Mouse (Mus musculus) embryonic facial prominence, embryonic 15.5 days (tissue): Measurements from ENCODE around the gene Tmem9b. TPM values are rescaled to one million over a fixed set of nuclear protein-coding genes. Genes with fewer than 3 reads are reported as not detected.

Experiments used
- ATAC-seq: fragments of 200-750 bp; cut with Nextera tagmentation; 2 replicates; pipeline ENCODE4 v1.8.0; 2017; ENCODE audit warnings: low read depth, moderate TSS enrichment; ENCODE audit not compliant: insufficient number of reproducible peaks, low FRiP score, low TSS enrichment
- H3K27ac ChIP-seq: fragments of 300-500 bp; sonication (generic); replicated peaks from 2 replicates; pipeline ENCODE4 v1.5.1; 2015; ENCODE audit warnings: mild to moderate bottlenecking, inconsistent platforms
- H3K27me3 ChIP-seq: fragments of 300-500 bp; sonication (generic); 2 replicates; pipeline ENCODE4 v1.6.1; 2015; ENCODE audit warnings: inconsistent platforms
- H3K36me3 ChIP-seq: fragments of 300-500 bp; sonication (generic); 2 replicates; pipeline ENCODE4 v1.6.1; 2015; ENCODE audit warnings: mild to moderate bottlenecking, inconsistent platforms
- H3K4me1 ChIP-seq: fragments of 300-500 bp; sonication (generic); 2 replicates; pipeline ENCODE4 v1.6.1; 2015; ENCODE audit warnings: inconsistent platforms
- H3K4me2 ChIP-seq: fragments of 300-500 bp; sonication (generic); replicated peaks from 2 replicates; pipeline ENCODE4 v1.6.1; 2015; ENCODE audit warnings: mild to moderate bottlenecking, inconsistent platforms
- H3K4me3 ChIP-seq: fragments of 300-500 bp; sonication (generic); replicated peaks from 2 replicates; pipeline ENCODE4 v1.5.1; 2015; ENCODE audit warnings: mild to moderate bottlenecking, inconsistent platforms
- H3K9ac ChIP-seq: fragments of 300-500 bp; sonication (generic); 2 replicates; pipeline ENCODE4 v1.6.1; 2015; ENCODE audit warnings: inconsistent platforms
- H3K9me3 ChIP-seq: fragments of 300-500 bp; sonication (generic); replicated peaks from 2 replicates; pipeline ENCODE4 v1.6.1; 2016; ENCODE audit warnings: inconsistent platforms
- WGBS: fragments of 180-500 bp; shearing (Covaris S2); methylation state at CpG from one replicate; pipeline ENCODE4 v1.1.7; 2015; 5-methylcytosine and 5-hydroxymethylcytosine counted together
- polyA plus RNA-seq: library from polyadenylated mRNA; unstranded; fragments of >200 nt; fragmentation: Nextera tagmentation; extraction: Ambion mirVana; gene quantifications from 2 replicates; pipeline ENCODE4 v1.2.1, GENCODE M21; 2015

The Tmem9b gene
- polyA plus RNA-seq, 1 experiment from 2014 or later, result 68.1 TPM

DNA sequence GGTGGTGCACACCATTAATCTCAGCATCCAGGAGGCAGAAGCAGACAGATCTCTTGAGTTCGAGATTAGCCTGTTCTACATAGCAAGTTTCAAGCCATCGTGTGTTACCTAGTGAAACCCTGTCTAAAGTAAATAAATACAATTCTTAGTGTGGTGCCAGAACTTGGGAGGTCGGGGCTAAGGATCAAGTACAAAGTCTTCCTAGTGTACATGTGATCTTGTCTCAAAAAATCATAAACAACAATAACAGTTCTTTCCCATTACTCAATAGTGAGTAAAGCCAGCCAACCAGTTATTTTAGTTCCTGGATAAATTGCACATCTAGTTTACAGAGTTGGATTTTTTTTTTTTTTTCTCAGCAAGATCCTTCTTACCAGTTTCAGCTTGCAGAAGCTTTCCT lies 48.2 kb downstream of the Tmem9b start:
- no peak overlapping the region for H3K9ac ChIP-seq
- peak overlapping the region; percentile 80 for H3K27ac ChIP-seq

DNA sequence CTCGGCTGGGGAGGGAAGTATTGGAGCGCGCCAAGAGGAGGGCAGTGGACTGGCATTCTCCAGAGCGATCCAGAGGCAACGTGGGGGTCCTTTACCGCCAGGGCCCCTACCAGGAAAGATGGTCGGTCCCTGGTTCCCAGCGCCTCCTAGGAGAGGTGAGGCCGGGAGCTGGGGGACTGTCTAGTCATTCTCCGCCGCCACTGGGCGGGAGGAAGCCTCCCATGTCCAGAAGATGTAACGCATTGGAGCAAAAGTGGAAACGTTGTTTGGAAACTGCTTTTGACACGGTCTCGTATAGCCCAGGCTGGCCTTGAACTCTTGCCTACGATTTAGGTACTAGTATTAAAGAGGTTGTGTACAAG lies 48.7 kb downstream of the Tmem9b start:
- H3K27ac ChIP-seq, result peak overlapping the region; percentile 80
- peak overlapping the region; percentile 42 for H3K9ac ChIP-seq
- H3K9me3 ChIP-seq, result no peaks in the 10 kb centered on the region
- no peaks in the 10 kb centered on the region for H3K27me3 ChIP-seq
- peak overlapping the region; percentile 82 for H3K4me2 ChIP-seq
- WGBS, result 2% methylated on average over 17 of the region's 17 CpGs
- peak overlapping the region; percentile 60 for H3K4me3 ChIP-seq
- peak; percentile 5; the same call in 1 of the 2 replicates for ATAC-seq
- H3K36me3 ChIP-seq, result no peaks in the 10 kb centered on the region
- peaks cover 28% of the 10 kb centered on the region for H3K4me1 ChIP-seq

More for the DNA sequence above, 48.2 kb downstream of the Tmem9b start:
- Histone ChIP-seq H3K4me1 (peaks cover 30% of the 10 kb centered on the region), H3K4me3 (peak overlapping the region; percentile 60), H3K9me3 (no peaks in the 10 kb centered on the region), H3K27me3 (no peaks in the 10 kb centered on the region), H3K36me3 (no peaks in the 10 kb centered on the region), H3K4me2 (peak overlapping the region; percentile 82)
- WGBS, result 58% methylated on average over 3 of the region's 3 CpGs
- no peak for ATAC-seq

DNA sequence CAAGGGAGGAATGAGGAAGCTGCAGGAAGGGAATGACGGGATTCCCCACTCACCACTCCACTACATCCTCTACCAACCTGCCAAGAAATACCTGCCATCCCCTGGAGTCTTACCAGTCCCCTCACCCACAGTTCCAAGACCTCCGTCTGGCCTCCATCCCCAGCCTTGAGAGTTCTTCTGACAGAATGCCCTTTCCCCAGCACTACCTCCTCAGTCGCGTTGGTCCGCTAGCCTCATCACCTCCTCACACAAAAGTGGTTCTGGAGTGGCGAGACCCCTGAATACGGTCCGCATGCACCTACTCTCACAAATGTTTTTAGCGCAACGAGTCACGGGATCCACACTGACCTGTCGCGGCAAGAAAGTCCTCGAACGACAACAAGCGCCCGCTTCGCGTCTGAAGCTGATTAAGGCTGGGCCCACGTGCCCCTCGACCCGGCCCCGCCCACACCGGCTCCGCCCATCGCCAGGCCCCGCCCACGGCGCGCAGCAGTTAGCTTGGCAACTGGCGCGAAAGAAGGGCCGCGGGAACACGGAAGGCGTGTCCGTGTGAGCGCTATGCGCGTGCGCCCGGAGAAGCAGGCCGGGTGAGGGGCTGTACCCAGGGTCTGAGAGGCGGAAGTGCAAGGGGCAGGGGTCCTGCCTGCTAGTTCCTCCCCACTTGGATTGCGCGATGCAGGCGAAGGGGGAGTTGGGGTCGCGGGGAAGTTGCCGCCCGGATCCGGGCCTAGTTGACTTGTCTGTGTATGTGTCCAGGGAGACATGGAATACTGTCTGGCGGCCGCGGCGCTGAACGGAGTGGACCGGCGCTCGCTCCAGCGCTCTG lies 49.3 kb downstream of the Tmem9b start, which contains the start of the genes St5 and Akip1:
TSS of gene St5 (minus strand) at position 416 of the 826 bp plus-strand sequence.
TSS of gene Akip1 (plus strand) at position 501 of the 826 bp plus-strand sequence.
- Histone ChIP-seq H3K27ac (peak within 1 kb of the TSS; percentile 80), H3K9me3 (no peaks in the 10 kb centered on the region), H3K27me3 (no peaks in the 10 kb centered on the region), H3K9ac (peak within 1 kb of the TSS; percentile 44), H3K36me3 (no peaks in the 10 kb centered on the region), H3K4me3 (peak within 1 kb of the TSS; percentile 60), H3K4me2 (peak within 1 kb of the TSS; percentile 82), H3K4me1 (peaks cover 24% of the 10 kb centered on the region)
- under 1% methylated on average over 61 of the region's 61 CpGs for WGBS
- ATAC-seq, result peak; percentile 93

DNA sequence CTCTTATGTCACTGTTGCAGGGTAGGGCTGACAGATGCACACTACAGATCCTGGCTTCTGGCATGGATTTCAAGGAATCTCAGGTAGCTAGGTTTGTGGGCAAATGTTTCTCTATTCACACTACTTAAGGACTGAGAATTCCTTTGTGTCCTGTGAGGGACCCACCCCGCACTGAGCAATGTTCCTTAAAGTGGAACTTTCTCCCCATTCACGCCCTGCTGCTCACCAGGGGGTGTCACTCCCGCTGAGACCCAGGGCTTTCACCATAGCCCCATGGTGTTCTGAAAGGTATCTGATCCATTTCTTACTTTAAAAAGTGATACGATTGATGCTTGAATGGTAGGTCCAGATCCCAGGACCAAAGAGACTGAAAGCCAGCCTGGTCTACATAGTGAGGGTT lies 50.0 kb downstream of the Tmem9b start:
- 39% methylated on average over 4 of the region's 4 CpGs for WGBS
- peak overlapping the region; percentile 44; the same call in 1 of the 2 replicates for H3K9ac ChIP-seq
- H3K4me3 ChIP-seq, result peak overlapping the region; percentile 60

DNA sequence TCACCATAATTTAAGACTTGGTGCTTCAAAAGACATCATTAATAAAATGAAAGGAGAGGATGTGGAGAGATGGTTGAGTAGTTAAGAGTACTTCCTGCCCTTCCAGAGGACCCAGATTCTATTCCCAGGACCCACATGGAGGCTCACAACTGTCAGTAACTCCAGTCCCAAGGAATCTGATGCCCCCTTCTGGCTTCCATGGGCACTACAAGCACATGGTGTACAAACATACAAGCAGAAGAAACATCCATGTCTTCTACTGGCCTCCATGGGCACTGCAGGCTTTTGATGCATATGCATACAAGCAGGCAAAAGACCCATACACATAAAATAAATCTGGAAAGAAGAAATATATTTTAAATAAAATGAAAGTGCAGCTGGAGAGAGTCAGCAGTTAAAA lies 52.5 kb downstream of the Tmem9b start:
- Histone ChIP-seq H3K9me3 (no peaks in the 10 kb centered on the region), H3K27ac (no peak overlapping the region), H3K27me3 (no peaks in the 10 kb centered on the region), H3K4me1 (peaks cover 18% of the 10 kb centered on the region), H3K36me3 (no peaks in the 10 kb centered on the region), H3K4me2 (no peak overlapping the region), H3K9ac (no peak overlapping the region), H3K4me3 (no peak overlapping the region)
- ATAC-seq, result no peak

More for the DNA sequence above, 50.0 kb downstream of the Tmem9b start:
- H3K9me3 ChIP-seq, result no peaks in the 10 kb centered on the region
- peaks cover 21% of the 10 kb centered on the region for H3K4me1 ChIP-seq
- H3K27me3 ChIP-seq, result no peaks in the 10 kb centered on the region
- peak overlapping the region; percentile 80; the same call in 1 of the 2 replicates for H3K27ac ChIP-seq
- no peak for ATAC-seq
- H3K36me3 ChIP-seq, result no peaks in the 10 kb centered on the region
- H3K4me2 ChIP-seq, result peak overlapping the region; percentile 82

DNA sequence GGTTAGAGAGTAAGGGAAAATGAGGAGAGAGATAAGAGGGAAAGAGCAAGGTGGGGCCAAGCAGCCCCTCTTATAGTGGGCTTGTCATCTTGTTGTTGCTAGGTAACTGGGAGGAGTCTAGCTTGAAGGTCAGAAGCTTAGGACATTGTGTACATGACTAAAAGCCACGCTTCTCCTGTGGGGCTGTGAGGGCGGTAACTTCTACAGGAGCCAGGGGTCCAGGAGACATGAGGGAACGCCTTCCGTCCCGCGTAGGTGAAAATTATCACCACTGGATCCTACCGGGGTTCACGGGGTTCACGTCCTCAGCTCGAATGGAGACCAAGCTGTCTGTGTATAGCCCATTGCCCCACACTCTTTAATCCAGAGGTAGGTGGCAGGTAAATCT lies 57.3 kb downstream of the Tmem9b start:
- Histone ChIP-seq H3K4me1 (0 out of 2 replicates have a peak, but pooled peaks cover 3% of the 10 kb centered on the region), H3K4me2 (no peak overlapping the region), H3K9ac (no peak overlapping the region), H3K4me3 (no peak overlapping the region), H3K36me3 (no peaks in the 10 kb centered on the region), H3K27me3 (no peaks in the 10 kb centered on the region), H3K27ac (no peak overlapping the region), H3K9me3 (no peaks in the 10 kb centered on the region)
- WGBS, result 90% methylated on average over 10 of the region's 10 CpGs
- no peak for ATAC-seq

DNA sequence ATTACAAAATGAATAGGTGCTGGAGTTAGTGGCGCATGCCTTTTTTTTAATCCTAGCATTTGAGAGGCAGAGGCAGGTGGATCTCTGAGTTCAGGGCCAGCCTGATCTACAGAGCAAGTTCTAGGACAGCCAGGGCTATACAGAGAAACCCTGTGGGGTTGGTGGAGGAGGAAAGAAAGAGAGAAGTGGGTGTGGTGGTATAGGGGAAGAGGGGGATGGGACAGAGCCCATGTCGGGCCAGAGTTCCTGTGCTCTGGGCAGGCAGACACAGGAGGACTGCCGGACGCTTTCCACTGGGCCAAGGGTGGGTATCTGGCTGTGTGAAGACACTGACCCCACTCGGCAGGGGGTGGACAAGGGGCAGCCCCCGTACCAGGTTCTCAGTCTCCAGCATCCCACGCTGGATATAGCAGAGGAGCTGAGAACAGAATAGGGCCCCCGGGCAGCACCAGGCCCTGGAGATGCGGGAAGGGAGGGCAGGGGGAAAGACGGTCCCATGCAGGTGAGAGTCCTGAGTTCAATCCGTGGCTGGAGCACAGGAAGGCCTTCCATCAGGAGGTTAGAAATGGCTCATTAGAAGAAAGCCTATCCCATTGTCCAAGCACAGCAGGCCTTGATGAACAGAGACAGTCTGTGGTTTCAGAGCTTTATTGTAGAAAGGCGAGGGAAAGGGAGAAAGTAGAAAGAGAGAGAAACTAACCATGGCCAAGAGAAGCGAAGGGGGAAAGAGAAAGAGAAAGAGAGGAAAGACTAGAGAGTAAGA lies 57.9 kb downstream of the Tmem9b start:
- no peak overlapping the region for H3K27ac ChIP-seq
- H3K36me3 ChIP-seq, result no peaks in the 10 kb centered on the region
- 0 out of 2 replicates have a peak, but pooled peaks cover 3% of the 10 kb centered on the region for H3K4me1 ChIP-seq
- H3K4me2 ChIP-seq, result no peak overlapping the region
- ATAC-seq, result no peak
- H3K9ac ChIP-seq, result no peak overlapping the region
- 86% methylated on average over 13 of the region's 13 CpGs for WGBS
- H3K9me3 ChIP-seq, result no peaks in the 10 kb centered on the region
- H3K4me3 ChIP-seq, result no peak overlapping the region
- H3K27me3 ChIP-seq, result no peaks in the 10 kb centered on the region

DNA sequence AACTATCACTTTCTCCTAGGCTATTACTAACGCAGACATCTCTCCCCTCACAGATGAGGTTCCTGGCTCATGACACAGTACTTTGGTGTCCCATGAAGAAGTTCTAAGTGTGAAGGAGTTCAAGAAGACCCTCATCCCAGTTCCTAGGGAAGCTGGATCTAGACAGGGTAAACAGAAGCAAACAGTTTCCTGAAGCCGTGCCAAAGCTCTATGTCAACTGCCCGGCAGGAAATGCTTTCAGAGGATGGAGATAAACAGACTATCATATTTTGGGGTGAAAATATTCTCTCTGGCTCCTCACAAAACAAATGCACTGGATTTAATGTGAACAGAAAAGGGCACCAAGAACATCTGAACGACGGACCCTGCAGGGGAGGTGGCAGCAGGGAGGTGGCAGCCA lies 61.7 kb downstream of the Tmem9b start:
- H3K36me3 ChIP-seq, result no peaks in the 10 kb centered on the region
- ATAC-seq, result no peak
- no peak overlapping the region for H3K27ac ChIP-seq
- H3K4me2 ChIP-seq, result no peak overlapping the region
- H3K4me1 ChIP-seq, result 0 out of 2 replicates have a peak, but pooled peaks cover 11% of the 10 kb centered on the region
- no peaks in the 10 kb centered on the region for H3K27me3 ChIP-seq
- H3K9ac ChIP-seq, result no peak overlapping the region
- WGBS, result 82% methylated on average over 5 of the region's 5 CpGs
- no peak overlapping the region for H3K4me3 ChIP-seq
- no peaks in the 10 kb centered on the region for H3K9me3 ChIP-seq

DNA sequence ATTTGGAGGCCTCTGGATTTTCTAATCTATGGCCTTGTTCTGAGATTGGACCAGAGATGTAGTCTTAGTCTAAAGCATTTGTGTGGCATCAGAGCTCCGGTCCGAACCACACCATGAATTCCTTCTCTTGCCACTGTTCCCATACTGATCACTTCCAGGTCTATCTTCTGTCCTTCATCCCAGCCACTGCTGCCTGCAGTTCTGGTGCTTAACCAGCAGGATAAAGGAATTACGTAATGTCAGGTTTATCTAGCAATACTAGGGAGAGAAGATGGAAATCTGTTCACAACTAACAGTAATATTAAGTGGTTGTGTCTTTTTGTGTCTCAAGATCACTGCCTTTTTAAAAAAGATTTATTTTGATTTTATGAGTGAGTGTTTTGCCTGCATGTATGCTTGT lies 62.6 kb downstream of the Tmem9b start:
- H3K27me3 ChIP-seq, result no peaks in the 10 kb centered on the region
- H3K9ac ChIP-seq, result no peak overlapping the region
- no peaks in the 10 kb centered on the region for H3K36me3 ChIP-seq
- 80% methylated on average over 3 of the region's 3 CpGs for WGBS
- H3K4me2 ChIP-seq, result no peak overlapping the region
- H3K27ac ChIP-seq, result no peak overlapping the region
- H3K4me3 ChIP-seq, result no peak overlapping the region
- no peak for ATAC-seq
- H3K9me3 ChIP-seq, result no peaks in the 10 kb centered on the region
- 0 out of 2 replicates have a peak, but pooled peaks cover 11% of the 10 kb centered on the region for H3K4me1 ChIP-seq

DNA sequence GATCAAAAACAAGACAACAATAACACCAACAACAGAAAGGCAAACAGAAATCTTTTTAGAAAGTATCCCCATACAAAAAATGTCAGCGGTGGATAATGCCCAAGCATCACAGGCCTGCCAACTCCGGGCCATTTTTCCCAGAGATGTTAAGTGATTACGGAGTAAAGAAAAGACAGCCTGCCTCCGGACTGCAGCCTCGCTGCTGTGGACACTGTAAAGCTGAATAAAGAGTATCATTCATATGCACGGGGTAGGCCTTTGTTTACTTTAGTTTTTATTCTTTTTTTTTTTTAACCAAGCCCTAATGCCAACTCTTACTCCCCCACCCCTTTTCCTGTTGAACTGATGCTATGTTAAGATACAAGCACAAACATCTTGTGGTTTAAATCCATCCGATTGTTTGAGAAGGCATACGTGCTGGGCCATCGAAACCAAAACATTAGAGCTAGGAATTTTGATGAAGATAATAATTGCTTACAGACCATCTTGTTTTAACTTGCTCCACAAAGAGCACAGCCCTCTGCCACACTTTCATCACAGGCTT lies 66.0 kb downstream of the Tmem9b start:
- H3K4me2 ChIP-seq, result no peak overlapping the region
- 21% methylated on average over 9 of the region's 9 CpGs for WGBS
- H3K27me3 ChIP-seq, result no peaks in the 10 kb centered on the region
- no peaks in the 10 kb centered on the region for H3K9me3 ChIP-seq
- no peaks in the 10 kb centered on the region for H3K36me3 ChIP-seq
- H3K9ac ChIP-seq, result no peak overlapping the region
- 0 out of 2 replicates have a peak, but pooled peaks cover 11% of the 10 kb centered on the region for H3K4me1 ChIP-seq
- ATAC-seq, result no peak
- H3K27ac ChIP-seq, result no peak overlapping the region; the same call in 1 of the 2 replicates
- H3K4me3 ChIP-seq, result no peak overlapping the region
